Mouse (Mus musculus) gastrocnemius, postnatal 10 days (tissue): ENCODE data around the gene Ergic1. TPM values are rescaled to one million over a fixed set of nuclear protein-coding genes. Genes with fewer than 3 reads are reported as not detected.

Experiments
- DNase-seq: peaks from one replicate; pipeline ENCODE4 v3.0.0; 2021; ENCODE audit warnings: mixed read lengths
- total RNA-seq, 2 experiments: library from RNA; stranded (reverse); gene quantifications; 2 replicates each; pipeline ENCODE4 v1.2.3; 2021

Gene Ergic1
- total RNA-seq, 2 experiments from 2014 or later = 115 to 117 TPM

- DNase-seq = no peak
Measured at GRCm38 (mm10) chr17:26662204-26662603, 100.9 kb downstream of the Ergic1 start.

GRCm38 (mm10) chr17:26662978-26663683 lies 101.8 kb downstream of the Ergic1 start, which contains the start of gene Atp6v0e:
Gene Atp6v0e (plus strand): TSS chr17:26663231.
- peak; percentile 99 for DNase-seq

GRCm38 (mm10) chr17:26665600-26665999 lies 104.3 kb downstream of the Ergic1 start:
- no peak for DNase-seq

- no peak for DNase-seq
Measured at GRCm38 (mm10) chr17:26671268-26671667, 110.0 kb downstream of the Ergic1 start.

- no peak for DNase-seq
Measured at GRCm38 (mm10) chr17:26675845-26676244, 114.6 kb downstream of the Ergic1 start.

- peak; percentile 85 for DNase-seq
Measured at GRCm38 (mm10) chr17:26676252-26676615, 114.9 kb downstream of the Ergic1 start.

- peak; percentile 81 for DNase-seq
Measured at GRCm38 (mm10) chr17:26676616-26677376, 115.5 kb downstream of the Ergic1 start.

- DNase-seq = no peak
Measured at GRCm38 (mm10) chr17:26677711-26678637, 116.7 kb downstream of the Ergic1 start.

- DNase-seq = no peak
Measured at GRCm38 (mm10) chr17:26681276-26681675, 120.0 kb downstream of the Ergic1 start.

- no peak for DNase-seq
Measured at GRCm38 (mm10) chr17:26686334-26687000, 125.2 kb downstream of the Ergic1 start.

GRCm38 (mm10) chr17:26688795-26689735 lies 127.8 kb downstream of the Ergic1 start:
- no peak for DNase-seq

GRCm38 (mm10) chr17:26689810-26690209 lies 128.5 kb downstream of the Ergic1 start:
- DNase-seq = no peak

GRCm38 (mm10) chr17:26690236-26690635 lies 128.9 kb downstream of the Ergic1 start:
- DNase-seq = no peak

- no peak for DNase-seq
Measured at GRCm38 (mm10) chr17:26691110-26691509, 129.8 kb downstream of the Ergic1 start.

GRCm38 (mm10) chr17:26693424-26693823 lies 132.1 kb downstream of the Ergic1 start:
- DNase-seq = no peak

GRCm38 (mm10) chr17:26694171-26694570 lies 132.9 kb downstream of the Ergic1 start:
- no peak for DNase-seq

GRCm38 (mm10) chr17:26695193-26695592 lies 133.9 kb downstream of the Ergic1 start:
- no peak for DNase-seq

GRCm38 (mm10) chr17:26698846-26699245 lies 137.6 kb downstream of the Ergic1 start:
- no peak for DNase-seq

GRCm38 (mm10) chr17:26699819-26700616 lies 138.7 kb downstream of the Ergic1 start:
- no peak for DNase-seq

- no peak for DNase-seq
Measured at GRCm38 (mm10) chr17:26701565-26701964, 140.3 kb downstream of the Ergic1 start.
